In genomic region chr2:174018002-174018401, GRCm38 (mm10) we compare ENCODE assay signal across 8 mouse cellular contexts. TPM values are rescaled to one million over a fixed set of nuclear protein-coding genes. Genes with fewer than 3 reads are reported as not detected.
DNase-seq lines count a peak whose midpoint lies in the region; ATAC-seq and TF ChIP-seq lines count a peak whose summit lies in the region.
"Had no signal": no experiment of that assay in that cellular context is flagged by ENCODE, and none has a peak within 500 bp of the region (broad histone marks: within the 10 kb centered on the region; RNA-seq: fewer than 3 reads in every experiment).

No protein-coding gene starts in this region.

- H3K9ac ChIP-seq in heart, embryonic 15.5 days, result no peak overlapping the region
- H3K9ac ChIP-seq in lung, embryonic 14.5 days, result no peak overlapping the region
- H3K9ac ChIP-seq: stomach, embryonic 15.5 days had no signal

- H3K4me1 ChIP-seq in spleen, adult 2 months (ENCODE audit: control insufficient read depth, insufficient read depth, insufficient read length), result peaks cover 2% of the 10 kb centered on the region; the same call in 1 of the 2 replicates
- H3K4me1 ChIP-seq in heart, embryonic 15.5 days (replicated peaks), result peaks cover 3% of the 10 kb centered on the region; the same call in 1 of the 2 replicates
- H3K4me1 ChIP-seq in lung, embryonic 14.5 days (ENCODE audit: insufficient read depth), result 0 out of 2 replicates have a peak, but pooled peaks cover 3% of the 10 kb centered on the region

- no peak overlapping the region for H3K4me2 ChIP-seq in heart, embryonic 15.5 days
- H3K4me2 ChIP-seq in lung, embryonic 14.5 days, result no peak overlapping the region
- H3K4me2 ChIP-seq: stomach, embryonic 15.5 days had no signal

- no peak for TF ChIP-seq POLR2A in spleen, adult 2 months (IDR thresholded peaks at IDR 0.05; ENCODE audit: low read depth, low read length)

- H3K27me3 ChIP-seq in spleen, adult 2 months (ENCODE audit: control insufficient read depth, insufficient read depth, low read length), result no peaks in the 10 kb centered on the region
- H3K27me3 ChIP-seq in heart, embryonic 15.5 days, result no peaks in the 10 kb centered on the region
- H3K27me3 ChIP-seq in lung, embryonic 14.5 days (ENCODE audit: insufficient read depth, low read length), result no peaks in the 10 kb centered on the region
- H3K27me3 ChIP-seq: stomach, embryonic 15.5 days had no signal

- DNase-seq in spleen, adult 2 months (ENCODE audit: low read depth in 1 of 2, low spot score in 2 of 2), result peak; percentile 17
- no peak for DNase-seq in spleen, postnatal 14 days (ENCODE audit: low spot score in 2 of 2)
- DNase-seq in lung, embryonic 14.5 days, result peak; percentile 46
- peak; percentile 21 for DNase-seq in thymus, postnatal 25 days
- no peak for DNase-seq in cerebellum, adult 11 months

- no peaks in the 10 kb centered on the region for H3K36me3 ChIP-seq in spleen, adult 2 months (ENCODE audit: control insufficient read depth, insufficient read depth, low read length)
- no peaks in the 10 kb centered on the region for H3K36me3 ChIP-seq in heart, embryonic 15.5 days
- H3K36me3 ChIP-seq in lung, embryonic 14.5 days (ENCODE audit: insufficient read depth), result no peaks in the 10 kb centered on the region
- H3K36me3 ChIP-seq: stomach, embryonic 15.5 days had no signal

- no peaks in the 10 kb centered on the region for H3K9me3 ChIP-seq in heart, embryonic 15.5 days (replicated peaks)
- no peaks in the 10 kb centered on the region for H3K9me3 ChIP-seq in lung, embryonic 14.5 days (ENCODE audit: low read depth, low read length)
- H3K9me3 ChIP-seq: stomach, embryonic 15.5 days had no signal

- H3K27ac ChIP-seq in spleen, adult 2 months (ENCODE audit: insufficient read depth, low read length), result peak overlapping the region; percentile 34; the same call in 1 of the 2 replicates
- H3K27ac ChIP-seq in heart, embryonic 15.5 days, result no peak overlapping the region
- H3K27ac ChIP-seq in lung, embryonic 14.5 days (ENCODE audit: low read depth), result no peak overlapping the region
- H3K27ac ChIP-seq: stomach, embryonic 15.5 days had no signal

- peak; percentile 60 for ATAC-seq in heart, embryonic 15.5 days (replicated peaks; ENCODE audit: insufficient number of reproducible peaks, insufficient read depth, low FRiP score, low read depth)
- ATAC-seq in lung, embryonic 14.5 days (ENCODE audit: insufficient read depth), result peak; percentile 48; the same call in 1 of the 2 replicates
- ATAC-seq in erythroblast, adult 5-6 weeks (replicated peaks; ENCODE audit: low FRiP score, poor library complexity, severe bottlenecking), result no peak

- WGBS in spleen, adult 2 months, result 13% methylated on average over 7 of the region's 7 CpGs
- WGBS in heart, embryonic 15.5 days, result 46% methylated on average over 7 of the region's 7 CpGs
- 63% methylated on average over 7 of the region's 7 CpGs for WGBS in lung, embryonic 14.5 days

- TF ChIP-seq CTCF in spleen, adult 2 months (IDR thresholded peaks at IDR 0.05; ENCODE audit: extremely low read depth, insufficient read depth, insufficient read length, insufficient replicate concordance), result no peak
- TF ChIP-seq CTCF in lung, embryonic 14.5 days (IDR thresholded peaks at IDR 0.05; ENCODE audit: low read depth), result no peak

- no peak overlapping the region; the same call in 1 of the 2 replicates for H3K4me3 ChIP-seq in spleen, adult 2 months (ENCODE audit: extremely low read depth, insufficient read depth, insufficient read length)
- no peak overlapping the region for H3K4me3 ChIP-seq in heart, embryonic 15.5 days
- no peak overlapping the region for H3K4me3 ChIP-seq in lung, embryonic 14.5 days (ENCODE audit: low read depth, low read length)
- H3K4me3 ChIP-seq: stomach, embryonic 15.5 days had no signal

RNA-seq across cellular contexts. Expression of gene Stx16, which starts 58.1 kb away (rescaled TPM):
- 36.0 and 44.0 TPM in 2 replicates for polyA plus RNA-seq in spleen, adult 2 months (2012; rRNA removed)
- polyA plus RNA-seq in heart, embryonic 15.5 days (2015; fragmentation: Nextera tagmentation; extraction: Ambion mirVana), result 8.1 and 9.1 TPM in 2 replicates
- 9.6 and 10.3 TPM in 2 replicates for polyA plus RNA-seq in lung, embryonic 14.5 days (2014; fragmentation: Nextera tagmentation; extraction: Ambion mirVana)
- total RNA-seq in erythroblast, adult 5-6 weeks (2015; ENCODE audit: low replicate concordance), result 2.1 and 6.1 TPM in 2 replicates
- 7.1 and 8.5 TPM in 2 replicates for total RNA-seq in erythroblast, adult 5-6 weeks (2017; ENCODE audit: low replicate concordance)

Comparison
In these comparisons a context has a peak if more than half of its experiments do, and no peak if none do; other contexts are left out.
1. DNase-seq: peak in spleen, adult 2 months (2 of 2), lung, embryonic 14.5 days (single experiment) and thymus, postnatal 25 days (single experiment); none in spleen, postnatal 14 days (0 of 2) and cerebellum, adult 11 months (single experiment).